Mouse (Mus musculus) small intestine, adult 2 months (tissue): ENCODE results near the gene Klhl32.

Experiments
- CTCF ChIP-seq: fragments of 200-500 bp; IDR thresholded peaks from 2 replicates; pipeline ENCODE4 v1.5.1; 2012; ENCODE audit warnings: low read depth, mild to moderate bottlenecking, control low read depth, inconsistent platforms, low read length, moderate library complexity, mixed read lengths; ENCODE audit not compliant: insufficient replicate concordance, insufficient read length; ENCODE audit errors: extremely low read depth
- POLR2A ChIP-seq: fragments of 200-500 bp; IDR thresholded peaks from 2 replicates; pipeline ENCODE4 v1.6.1; 2012; ENCODE audit warnings: low read depth, mild to moderate bottlenecking, control low read depth, inconsistent platforms, low read length, moderate library complexity

GRCm38 (mm10) chr4:24850401-24851325 is at the start of gene Klhl32:
- TF ChIP-seq POLR2A, result no peak
- TF ChIP-seq CTCF, result no peak
